Mouse (Mus musculus) small intestine, adult 2 months (tissue): ENCODE data around the gene Apopt1.

ENCODE experiments used
- CTCF ChIP-seq: fragments of 200-500 bp; IDR thresholded peaks from 2 replicates; pipeline ENCODE4 v1.5.1; 2012; ENCODE audit warnings: low read depth, mild to moderate bottlenecking, control low read depth, inconsistent platforms, low read length, moderate library complexity, mixed read lengths; ENCODE audit not compliant: insufficient replicate concordance, insufficient read length; ENCODE audit errors: extremely low read depth
- POLR2A ChIP-seq: fragments of 200-500 bp; IDR thresholded peaks from 2 replicates; pipeline ENCODE4 v1.6.1; 2012; ENCODE audit warnings: low read depth, mild to moderate bottlenecking, control low read depth, inconsistent platforms, low read length, moderate library complexity

DNA sequence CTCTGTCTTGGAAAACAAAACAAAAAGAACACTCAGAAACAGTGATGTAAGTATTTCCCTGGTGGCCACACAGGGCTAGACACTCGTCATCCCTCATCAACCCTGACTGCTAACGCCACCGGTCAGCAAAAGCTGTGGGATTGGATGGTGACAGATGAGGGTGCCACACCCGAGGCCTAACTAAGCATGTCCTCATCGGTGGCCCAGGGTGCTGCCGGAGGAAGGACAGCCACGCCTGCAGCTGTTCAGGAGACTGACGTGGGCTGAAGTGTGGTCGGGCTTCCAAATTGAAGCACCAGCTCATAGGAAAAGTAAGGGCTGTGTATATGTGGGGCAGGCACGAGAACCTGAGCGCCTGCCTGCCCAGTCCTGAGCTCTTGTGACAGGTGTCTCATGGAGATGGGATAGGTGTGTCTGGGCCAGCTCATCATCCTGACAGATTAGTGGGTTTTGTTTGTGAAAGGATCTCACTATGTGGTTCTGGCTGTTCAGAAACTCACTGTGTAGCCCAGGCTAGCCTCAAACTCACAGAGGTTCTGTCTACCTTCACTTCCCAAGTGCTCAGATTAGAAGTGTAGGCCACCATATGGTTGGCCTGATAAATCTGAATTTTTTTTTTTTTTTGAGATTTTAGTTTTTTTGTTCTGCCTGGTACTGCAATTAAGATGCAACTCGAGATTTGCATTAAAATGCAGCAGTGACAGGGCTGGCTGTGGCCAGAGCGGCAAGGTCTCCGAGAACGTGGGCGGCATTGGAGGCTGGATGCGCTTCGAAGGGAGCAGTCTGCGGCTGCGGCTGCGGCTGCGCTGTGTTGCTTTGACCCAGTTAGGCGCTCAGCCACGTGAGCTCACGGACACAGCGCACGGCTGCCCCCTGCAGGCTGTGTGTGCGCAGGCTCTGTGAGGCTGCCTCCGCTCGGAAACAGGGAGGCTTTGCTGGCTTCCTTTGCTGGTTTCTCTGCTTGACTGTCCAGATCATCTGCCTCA lies 19.1 kb downstream of the Apopt1 start:
- TF ChIP-seq CTCF (peak; percentile 84), POLR2A (no peak)
